Mouse (Mus musculus): Measurements from ENCODE around the gene Wdr66.

GRCm38 (mm10) chr5:123256841-123257755, 5.2 kb downstream of the Wdr66 start:
- TF ChIP-seq CTCF (IDR thresholded peaks at IDR 0.05): no peak
- TF ChIP-seq EP300 (IDR thresholded peaks at IDR 0.05; ENCODE audit: insufficient read depth, low read depth, low read length): no peak
- TF ChIP-seq POLR2A (IDR thresholded peaks at IDR 0.05; ENCODE audit: insufficient read depth, low read depth, low read length): no peak
